Mouse (Mus musculus) erythroblast, embryonic 14.5 days (primary cell): ENCODE results near the gene Col6a5.

Experiments
- GATA1 ChIP-seq: IDR thresholded peaks from 2 replicates; pipeline ENCODE4 v1.6.1; 2012; ENCODE audit warnings: low read length, inconsistent platforms, mixed read lengths
- TAL1 ChIP-seq: IDR thresholded peaks from 3 replicates; pipeline ENCODE4 v1.6.1; 2012; ENCODE audit warnings: low read length, inconsistent platforms, mixed read lengths

DNA sequence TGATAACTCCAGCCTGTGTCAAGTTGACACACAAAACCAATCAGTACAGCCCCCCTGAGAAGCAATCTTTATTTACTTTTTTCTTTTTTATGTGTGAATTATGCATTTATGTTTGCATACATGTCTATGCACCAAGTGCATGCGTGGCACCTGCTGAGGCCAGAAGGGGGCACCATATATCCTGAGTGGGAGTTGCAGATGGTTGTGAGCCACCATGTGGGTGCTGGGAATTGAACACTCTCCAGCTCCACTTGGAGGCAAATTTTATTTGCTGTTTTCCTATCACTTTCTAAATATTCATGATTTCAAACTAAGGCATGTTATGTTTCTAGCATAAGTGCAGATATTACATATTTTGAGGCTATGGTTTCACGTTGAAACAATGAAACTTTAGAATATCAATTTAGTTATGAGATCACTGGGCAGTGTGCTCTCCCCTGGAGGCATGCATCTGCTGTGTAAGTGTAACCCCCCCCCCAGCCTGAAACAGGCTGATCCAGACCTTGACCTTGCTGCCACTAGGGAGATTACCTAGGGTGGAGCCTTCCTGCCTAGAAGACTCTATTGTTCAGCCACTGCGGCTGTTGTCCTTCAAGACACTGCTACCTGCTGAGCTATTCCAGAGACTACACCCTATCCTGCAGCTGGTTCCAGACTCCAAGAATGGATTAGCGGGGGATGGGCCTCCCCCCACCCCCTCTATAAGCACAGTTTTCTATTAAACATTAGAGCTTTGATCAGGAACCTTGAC, 121.9 kb downstream of the Col6a5 start:
- TF ChIP-seq GATA1 (no peak), TAL1 (no peak)
